Mouse (Mus musculus): ENCODE data around the gene Sf3b5.
"Not testable (repeated sequence)": the region's sequence is repeated elsewhere in the genome, so short reads cannot be mapped to it uniquely, and the experiment has no call there.

Sf3b5 gene

GRCm38 (mm10) chr10:13007876-13008736 lies 3.0 kb downstream of the Sf3b5 start:
- peak; percentile 99 for DNase-seq (ENCODE audit: low read depth)

GRCm38 (mm10) chr10:13008737-13009121 lies 3.6 kb downstream of the Sf3b5 start:
- no peak for DNase-seq (ENCODE audit: low read depth)

GRCm38 (mm10) chr10:13014026-13014425 lies 8.9 kb downstream of the Sf3b5 start:
- no peak for DNase-seq (ENCODE audit: low read depth)

GRCm38 (mm10) chr10:13016573-13016972 lies 11.4 kb downstream of the Sf3b5 start:
- DNase-seq (ENCODE audit: low read depth) = peak; percentile 89

GRCm38 (mm10) chr10:13018510-13018909 lies 13.4 kb downstream of the Sf3b5 start:
- DNase-seq (ENCODE audit: low read depth) = peak; percentile 47

- no peak for DNase-seq (ENCODE audit: low read depth)
These were observed 13.9 kb downstream of the Sf3b5 start for GRCm38 (mm10) chr10:13019026-13019425.

- DNase-seq (ENCODE audit: low read depth) = no peak
These were observed 17.0 kb downstream of the Sf3b5 start for GRCm38 (mm10) chr10:13022103-13022502.

- not testable (repeated sequence) for DNase-seq (ENCODE audit: low read depth)
These were observed 18.8 kb downstream of the Sf3b5 start for GRCm38 (mm10) chr10:13023985-13024384.

GRCm38 (mm10) chr10:13027702-13028101 lies 22.6 kb downstream of the Sf3b5 start:
- no peak for DNase-seq (ENCODE audit: low read depth)

- no peak for DNase-seq (ENCODE audit: low read depth)
These were observed 23.1 kb downstream of the Sf3b5 start for GRCm38 (mm10) chr10:13028215-13028614.

GRCm38 (mm10) chr10:13029416-13029815 lies 24.3 kb downstream of the Sf3b5 start:
- no peak for DNase-seq (ENCODE audit: low read depth)

- peak; percentile 63 for DNase-seq (ENCODE audit: low read depth)
These were observed 30.1 kb downstream of the Sf3b5 start for GRCm38 (mm10) chr10:13035270-13035669.

GRCm38 (mm10) chr10:13039637-13040174 lies 34.6 kb downstream of the Sf3b5 start:
- no peak for DNase-seq (ENCODE audit: low read depth)

GRCm38 (mm10) chr10:13044659-13045058 lies 39.5 kb downstream of the Sf3b5 start:
- no peak for DNase-seq (ENCODE audit: low read depth)

- peak; percentile 69 for DNase-seq (ENCODE audit: low read depth)
These were observed 42.7 kb downstream of the Sf3b5 start for GRCm38 (mm10) chr10:13047816-13048215.

- peak; percentile 90 for DNase-seq (ENCODE audit: low read depth)
These were observed 51.8 kb downstream of the Sf3b5 start for GRCm38 (mm10) chr10:13056863-13057381.
